Mouse (Mus musculus) brain, embryonic 14.5 days (tissue): ENCODE data around the gene Wnt10a. TPM values are rescaled to one million over a fixed set of nuclear protein-coding genes. Genes with fewer than 3 reads are reported as not detected.

Experiments
- DNase-seq: peaks from one replicate; pipeline ENCODE4 v3.0.0-alpha.2; 2011; ENCODE audit warnings: low read depth
- CTCF ChIP-seq: fragments of 200-500 bp; IDR thresholded peaks from 2 replicates; pipeline ENCODE4 v1.5.1; 2012; ENCODE audit warnings: inconsistent platforms, mild to moderate bottlenecking, moderate library complexity, borderline replicate concordance; ENCODE audit not compliant: insufficient read depth, insufficient read length; ENCODE audit errors: extremely low read depth
- POLR2A ChIP-seq: fragments of 200-500 bp; IDR thresholded peaks from 2 replicates; pipeline ENCODE4 v1.6.1; 2012; ENCODE audit warnings: mild to moderate bottlenecking, inconsistent platforms, borderline replicate concordance; ENCODE audit not compliant: poor library complexity, insufficient read depth, insufficient read length, severe bottlenecking; ENCODE audit errors: extremely low read depth
- polyA plus RNA-seq: library from polyadenylated mRNA; depleted of rRNA; stranded (reverse); fragments of >200 nt; gene quantifications from 2 replicates; pipeline ENCODE4 v1.2.3, GENCODE M21; 2012

Wnt10a gene
- polyA plus RNA-seq, 1 experiment: 0.77 TPM

- DNase-seq: no peak
These were observed 20.4 kb upstream of the Wnt10a start for GRCm38 (mm10) chr1:74770727-74771466.

GRCm38 (mm10) chr1:74771467-74771844 lies 19.9 kb upstream of the Wnt10a start:
- no peak for TF ChIP-seq POLR2A
- TF ChIP-seq CTCF: no peak
- no peak for DNase-seq

More at GRCm38 (mm10) chr1:74770727-74771466, 20.4 kb upstream of the Wnt10a start:
- TF ChIP-seq POLR2A (no peak), CTCF (no peak)

GRCm38 (mm10) chr1:74771845-74771930 lies 19.6 kb upstream of the Wnt10a start, which contains the start of gene Wnt6:
Gene Wnt6, plus strand, starts transcription at chr1:74771892.
- DNase-seq: no peak
- TF ChIP-seq CTCF (no peak), POLR2A (no peak)

- TF ChIP-seq POLR2A: no peak
- no peak for TF ChIP-seq CTCF
- no peak for DNase-seq
These were observed 19.2 kb upstream of the Wnt10a start for GRCm38 (mm10) chr1:74771931-74772620.

- DNase-seq: peak; percentile 89
- TF ChIP-seq CTCF (no peak), POLR2A (no peak)
These were observed 18.2 kb upstream of the Wnt10a start for GRCm38 (mm10) chr1:74773136-74773535.

GRCm38 (mm10) chr1:74774062-74774461 lies 17.3 kb upstream of the Wnt10a start:
- DNase-seq: no peak
- no peak for TF ChIP-seq CTCF
- no peak for TF ChIP-seq POLR2A

- peak; percentile 27; the same call in 1 of the 2 replicates for TF ChIP-seq CTCF
- TF ChIP-seq POLR2A: no peak
- no peak for DNase-seq
These were observed 15.5 kb upstream of the Wnt10a start for GRCm38 (mm10) chr1:74775816-74776215.

- TF ChIP-seq CTCF: no peak
- TF ChIP-seq POLR2A: no peak
- no peak for DNase-seq
These were observed 12.3 kb upstream of the Wnt10a start for GRCm38 (mm10) chr1:74778934-74779486.

- TF ChIP-seq POLR2A (no peak), CTCF (no peak)
- DNase-seq: no peak
These were observed 9.3 kb upstream of the Wnt10a start for GRCm38 (mm10) chr1:74782045-74782444.

GRCm38 (mm10) chr1:74783554-74783953 lies 7.8 kb upstream of the Wnt10a start:
- TF ChIP-seq POLR2A (no peak), CTCF (no peak)
- DNase-seq: no peak

- DNase-seq: peak; percentile 65
- TF ChIP-seq POLR2A (no peak), CTCF (peak; percentile 67)
These were observed 7.1 kb upstream of the Wnt10a start for GRCm38 (mm10) chr1:74784041-74784759.
